Mouse (Mus musculus) ES-E14 (cell line): ENCODE measurements at regions not wholly inside any gene's neighbourhood (a gene's known extent, or its start where the extent isn't known, plus 50 kb on each side); places are given as distances from the start of the nearest gene placed in this dataset.
A peak's percentile ranks its signal among the peaks of the same experiment; 100 is the strongest.

Experiments used
- DNase-seq: peaks from one replicate; pipeline ENCODE4 v3.0.0-alpha.2; 2013; ENCODE audit warnings: low read depth, low spot score
- H3K27ac ChIP-seq: 2 replicates; pipeline ENCODE4 v1.5.1; 2012; ENCODE audit warnings: low read depth, mild to moderate bottlenecking, low read length, moderate library complexity, mixed read lengths; ENCODE audit not compliant: poor library complexity, insufficient read depth, severe bottlenecking
- H3K36me3 ChIP-seq: 2 replicates; pipeline ENCODE4 v1.6.1; 2012; ENCODE audit warnings: mild to moderate bottlenecking, low read length, moderate library complexity, mixed read lengths; ENCODE audit not compliant: control insufficient read depth, poor library complexity, insufficient read depth, severe bottlenecking
- H3K4me1 ChIP-seq, 2 experiments: fragments of 150-350 bp in 1 of 2; sonication (generic) in 1 of 2; 2 replicates each; pipeline ENCODE4 v1.6.1; 2012; ENCODE audit warnings: low read length in 2 of 2, mild to moderate bottlenecking in 1 of 2, mixed read lengths in 1 of 2; ENCODE audit not compliant: control insufficient read depth in 2 of 2, insufficient read depth in 2 of 2, poor library complexity in 1 of 2
- H3K4me3 ChIP-seq, 2 experiments: fragments of 150-350 bp in 1 of 2; sonication (generic) in 1 of 2; 2 replicates each; pipeline ENCODE4 v1.5.1; 2012; ENCODE audit warnings: low read length in 2 of 2, low read depth in 1 of 2, mild to moderate bottlenecking in 1 of 2, mixed read lengths in 1 of 2; ENCODE audit not compliant: insufficient read depth in 1 of 2, poor library complexity in 1 of 2, severe bottlenecking in 1 of 2
- H3K9ac ChIP-seq: 2 replicates; pipeline ENCODE4 v1.6.1; 2012; ENCODE audit warnings: low read depth, mild to moderate bottlenecking, low read length, mixed read lengths; ENCODE audit not compliant: poor library complexity, insufficient read depth, severe bottlenecking
- H3K9me3 ChIP-seq: fragments of 150-350 bp; sonication (generic); 2 replicates; pipeline ENCODE4 v1.6.1; 2012; ENCODE audit warnings: low read depth, mild to moderate bottlenecking, low read length; ENCODE audit not compliant: control insufficient read depth, insufficient read depth
- CHD2 ChIP-seq: IDR thresholded peaks from 2 replicates; pipeline ENCODE4 v1.6.1; 2014; ENCODE audit warnings: mild to moderate bottlenecking, low read depth, low read length, inconsistent platforms
- HCFC1 ChIP-seq: IDR thresholded peaks from 2 replicates; pipeline ENCODE4 v1.6.1; 2012; ENCODE audit warnings: low read length, inconsistent platforms, borderline replicate concordance; ENCODE audit not compliant: insufficient read depth
- MAFK ChIP-seq: IDR thresholded peaks from 2 replicates; pipeline ENCODE4 v1.6.1; 2014; ENCODE audit warnings: mild to moderate bottlenecking, low read depth, low read length, inconsistent platforms; ENCODE audit not compliant: insufficient read depth
- ZC3H11A ChIP-seq: IDR thresholded peaks from 2 replicates; pipeline ENCODE4 v1.6.1; 2012; ENCODE audit warnings: low read depth, mild to moderate bottlenecking, inconsistent platforms, low read length, borderline replicate concordance
- ZNF384 ChIP-seq: IDR thresholded peaks from 2 replicates; pipeline ENCODE4 v1.6.1; 2012; ENCODE audit warnings: low read depth, low read length, inconsistent platforms
- in situ Hi-C, 2 experiments: fragments of 600-800 bp; cut with MboI; formaldehyde crosslinking; loops; one replicate each; pipeline ENCODE4 v1.15.1; 2025; ENCODE audit warnings: low sequenced_read_pairs in 2 of 2, inconsistent platforms in 1 of 2; ENCODE audit not compliant: unreplicated experiment in 2 of 2

DNA sequence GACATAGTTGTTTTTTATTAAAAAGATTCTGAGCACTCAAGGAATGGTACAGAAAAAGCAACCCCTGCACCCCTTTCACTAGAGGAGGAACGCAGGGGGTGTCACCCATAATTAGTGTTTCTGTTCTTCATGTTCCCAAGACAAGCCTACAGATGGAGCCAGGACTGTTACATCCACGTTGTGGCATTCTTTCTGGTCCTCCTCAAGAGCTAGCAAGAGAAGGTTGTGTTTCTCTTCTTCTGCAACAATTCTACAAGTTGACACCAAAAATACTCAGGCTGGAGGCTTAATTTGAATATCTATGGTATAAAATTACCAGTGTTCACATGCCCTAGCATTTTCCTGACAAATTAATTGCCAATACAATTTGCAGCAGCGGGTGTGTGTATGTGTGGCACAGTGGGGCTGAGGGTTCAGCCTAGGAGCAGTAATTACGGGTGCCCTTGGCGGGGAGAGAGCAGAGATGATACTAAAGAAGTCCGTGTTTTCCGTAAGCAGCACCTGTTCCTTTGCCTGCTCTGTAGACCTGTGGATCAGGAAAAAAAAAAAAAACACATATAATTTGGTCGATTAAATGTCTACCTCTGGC, 98.4 kb upstream of the Cpne4 start:
- H3K9me3 ChIP-seq: no peaks in the 10 kb centered on the region
- in situ Hi-C loops: no loop called here
- H3K36me3 ChIP-seq: no peaks in the 10 kb centered on the region
- TF ChIP-seq CHD2 (no peak), HCFC1 (no peak), ZNF384 (no peak), ZC3H11A (no peak), MAFK (no peak)
- DNase-seq: no peak
- H3K4me1 ChIP-seq: no peaks in the 10 kb centered on the region
- no peak overlapping the region for H3K27ac ChIP-seq
- H3K9ac ChIP-seq: no peak overlapping the region
- H3K4me3 ChIP-seq: no peak overlapping the region

DNA sequence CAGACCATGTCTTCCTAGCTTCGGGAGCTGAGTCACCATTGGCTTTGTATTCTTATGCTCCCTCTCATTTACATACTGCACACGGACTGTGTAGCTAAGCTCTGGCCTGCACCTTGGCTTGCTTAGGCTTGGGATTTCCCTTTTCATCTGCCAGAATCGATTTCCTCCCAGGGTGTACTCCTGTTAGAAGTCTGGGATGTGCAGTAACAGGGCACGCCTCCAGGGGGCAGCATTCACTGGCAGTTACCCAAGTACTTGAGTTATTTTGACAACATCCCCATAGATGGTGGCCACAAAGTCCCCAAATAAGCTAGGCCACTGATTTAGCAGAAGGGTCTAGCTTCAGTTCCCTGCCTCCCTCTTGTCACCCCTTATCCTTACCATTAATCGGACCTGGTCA, 102.2 kb upstream of the Cpne4 start:
- Histone ChIP-seq H3K4me1 (no peaks in the 10 kb centered on the region), H3K36me3 (no peaks in the 10 kb centered on the region), H3K27ac (no peak overlapping the region), H3K4me3 (no peak overlapping the region), H3K9ac (no peak overlapping the region), H3K9me3 (no peaks in the 10 kb centered on the region)
- in situ Hi-C loops: no loop called here
- TF ChIP-seq ZC3H11A: no peak
- TF ChIP-seq HCFC1: no peak
- TF ChIP-seq ZNF384: no peak
- TF ChIP-seq MAFK: no peak
- TF ChIP-seq CHD2: no peak
- DNase-seq: no peak

DNA sequence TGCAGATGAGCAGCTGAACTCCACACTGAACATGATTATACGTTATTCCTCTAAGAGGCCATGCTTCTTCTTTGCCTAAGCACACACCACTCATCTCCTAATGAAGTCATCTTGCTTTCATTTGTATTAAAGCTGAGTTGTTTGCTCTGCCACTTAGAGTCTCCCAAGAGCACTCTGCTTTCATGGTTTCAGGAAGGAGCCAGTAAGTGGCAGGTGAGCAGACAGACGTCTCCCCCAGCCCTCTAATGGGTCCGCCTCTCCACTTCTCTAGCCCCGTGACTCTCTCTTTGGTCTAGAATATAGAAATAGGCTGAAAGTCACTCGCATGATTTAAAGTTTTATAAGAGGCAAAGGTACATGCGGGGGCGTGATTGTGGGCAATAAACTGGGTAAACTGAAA, 103.8 kb upstream of the Cpne4 start:
- Histone ChIP-seq H3K9me3 (no peaks in the 10 kb centered on the region), H3K4me3 (no peak overlapping the region), H3K36me3 (no peaks in the 10 kb centered on the region), H3K27ac (no peak overlapping the region), H3K9ac (no peak overlapping the region), H3K4me1 (no peaks in the 10 kb centered on the region)
- in situ Hi-C loops: no loop called here
- no peak for TF ChIP-seq ZC3H11A
- TF ChIP-seq MAFK: no peak
- TF ChIP-seq CHD2: no peak
- no peak for TF ChIP-seq ZNF384
- TF ChIP-seq HCFC1: no peak
- no peak for DNase-seq

DNA sequence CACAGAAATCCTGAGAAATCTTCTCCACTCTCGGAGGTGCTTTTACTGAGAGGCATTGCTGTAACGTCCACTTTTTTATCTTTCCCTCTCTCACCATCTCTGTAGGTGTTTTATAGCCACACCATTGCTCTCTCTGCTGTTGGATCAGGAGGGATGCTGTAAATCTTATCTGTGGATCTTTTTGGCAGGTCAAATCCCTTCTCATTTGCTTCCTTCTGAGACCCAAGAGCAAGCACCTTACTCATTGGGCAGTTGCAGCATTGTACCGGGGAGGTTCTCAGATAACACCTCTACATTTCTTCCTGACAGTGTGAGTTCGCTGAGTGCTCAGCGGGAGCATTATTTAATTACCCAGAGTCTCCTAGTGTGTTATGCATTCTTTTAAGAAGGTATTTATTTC, 75.5 kb upstream of the Acpp start:
- H3K36me3 ChIP-seq: no peaks in the 10 kb centered on the region

DNA sequence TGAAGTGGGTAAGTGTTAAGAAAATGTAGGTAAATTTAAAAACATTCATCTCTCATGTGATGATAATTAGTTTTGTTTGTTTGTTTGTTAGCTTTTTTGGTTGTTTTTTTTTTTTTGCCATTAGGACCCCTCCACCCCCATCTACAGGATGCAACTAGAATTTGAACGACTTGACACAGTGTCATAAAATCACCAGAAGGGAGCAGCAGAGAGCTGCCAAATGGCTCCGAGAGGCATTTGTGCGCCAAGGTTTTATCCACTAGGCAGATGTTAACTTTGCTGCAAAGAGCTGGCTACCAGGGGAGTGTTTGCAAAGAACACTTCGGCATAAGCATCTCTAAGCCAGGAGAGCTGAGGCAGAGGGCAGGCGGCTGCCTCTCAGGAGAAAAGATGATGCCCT, 72.7 kb upstream of the Acpp start:
- Histone ChIP-seq H3K9ac (no peak overlapping the region), H3K27ac (no peak overlapping the region), H3K9me3 (no peaks in the 10 kb centered on the region), H3K4me3 (peak overlapping the region in 1 of 2 experiments; percentile 34; a peak in 2 of 4 replicates), H3K4me1 (peaks cover 0 to 2% of the 10 kb centered on the region in 2 experiments; a peak in 1 of 4 replicates), H3K36me3 (no peaks in the 10 kb centered on the region)
- TF ChIP-seq HCFC1 (no peak), CHD2 (no peak), ZNF384 (0 out of 2 replicates have a peak, but pooled peaks have one; percentile 12)
- peak; percentile 53 for DNase-seq
- in situ Hi-C loops: no loop called here

More for the DNA sequence above, 75.5 kb upstream of the Acpp start:
- Histone ChIP-seq H3K4me1 (no peaks in the 10 kb centered on the region), H3K4me3 (no peak overlapping the region), H3K9ac (no peak overlapping the region), H3K9me3 (no peaks in the 10 kb centered on the region), H3K27ac (no peak overlapping the region)
- DNase-seq: no peak
- no peak for TF ChIP-seq MAFK
- no peak for TF ChIP-seq ZC3H11A
- no peak for TF ChIP-seq HCFC1
- no peak for TF ChIP-seq CHD2
- no peak for TF ChIP-seq ZNF384
- in situ Hi-C loops: no loop called here
